Mouse (Mus musculus): ENCODE data around the gene Thsd4. TPM values are rescaled to one million over a fixed set of nuclear protein-coding genes. Genes with fewer than 3 reads are reported as not detected.

The Thsd4 gene
- total and polyA plus RNA-seq, 2 experiments, result 0.70 to 0.92 TPM

GRCm38 (mm10) chr9:60482165-60482564 is 39.7 kb downstream of the Thsd4 start:
- no peak overlapping the region for H3K4me3 ChIP-seq (ENCODE audit: insufficient read depth, low read depth, low read length)
- H3K36me3 ChIP-seq (ENCODE audit: control insufficient read depth, insufficient read depth, low read length), result no peaks in the 10 kb centered on the region
- H3K27me3 ChIP-seq (ENCODE audit: control insufficient read depth, insufficient read depth, low read length), result peaks cover 2% of the 10 kb centered on the region; the same call in 1 of the 2 replicates
- no peak overlapping the region for H3K27ac ChIP-seq (replicated peaks; ENCODE audit: insufficient read depth, low read depth, low read length)
- no peak overlapping the region for H3K9ac ChIP-seq (ENCODE audit: low read depth, low read length)
- 74% methylated on average over 4 of the region's 4 CpGs for WGBS
- no peak for DNase-seq (ENCODE audit: extremely low read depth, low read depth, low spot score)
- no peaks in the 10 kb centered on the region for H3K79me2 ChIP-seq (ENCODE audit: control insufficient read depth, insufficient read depth, low read length)
- TF ChIP-seq CTCF (IDR thresholded peaks at IDR 0.05; ENCODE audit: low read depth, low read length) (no peak), POLR2A (IDR thresholded peaks at IDR 0.05; ENCODE audit: extremely low read depth, insufficient read depth, low read length) (no peak)
- peaks cover 3% of the 10 kb centered on the region; the same call in 1 of the 2 replicates for H3K4me1 ChIP-seq (ENCODE audit: control insufficient read depth, insufficient read depth, low read length)

- 82% methylated on average over 3 of the region's 3 CpGs for WGBS
- Histone ChIP-seq H3K4me1 (ENCODE audit: control insufficient read depth, insufficient read depth, low read length) (peaks cover 3% of the 10 kb centered on the region; the same call in 1 of the 2 replicates), H3K27me3 (ENCODE audit: control insufficient read depth, insufficient read depth, low read length) (peaks cover 2% of the 10 kb centered on the region; the same call in 1 of the 2 replicates), H3K27ac (replicated peaks; ENCODE audit: insufficient read depth, low read depth, low read length) (no peak overlapping the region), H3K9ac (ENCODE audit: low read depth, low read length) (no peak overlapping the region), H3K36me3 (ENCODE audit: control insufficient read depth, insufficient read depth, low read length) (no peaks in the 10 kb centered on the region), H3K79me2 (ENCODE audit: control insufficient read depth, insufficient read depth, low read length) (no peaks in the 10 kb centered on the region), H3K4me3 (ENCODE audit: insufficient read depth, low read depth, low read length) (no peak overlapping the region)
- DNase-seq (ENCODE audit: extremely low read depth, low read depth, low spot score), result peak; percentile 9
- TF ChIP-seq CTCF (IDR thresholded peaks at IDR 0.05; ENCODE audit: low read depth, low read length), result no peak
- TF ChIP-seq POLR2A (IDR thresholded peaks at IDR 0.05; ENCODE audit: extremely low read depth, insufficient read depth, low read length), result no peak
Observed at GRCm38 (mm10) chr9:60480052-60480451, 41.8 kb downstream of the Thsd4 start.

GRCm38 (mm10) chr9:60478806-60479205 is 43.0 kb downstream of the Thsd4 start:
- TF ChIP-seq POLR2A (IDR thresholded peaks at IDR 0.05; ENCODE audit: extremely low read depth, insufficient read depth, low read length) (no peak), CTCF (IDR thresholded peaks at IDR 0.05; ENCODE audit: low read depth, low read length) (no peak)
- no peaks in the 10 kb centered on the region for H3K79me2 ChIP-seq (ENCODE audit: control insufficient read depth, insufficient read depth, low read length)
- no peak overlapping the region for H3K9ac ChIP-seq (ENCODE audit: low read depth, low read length)
- peaks cover 3% of the 10 kb centered on the region; the same call in 1 of the 2 replicates for H3K4me1 ChIP-seq (ENCODE audit: control insufficient read depth, insufficient read depth, low read length)
- H3K4me3 ChIP-seq (ENCODE audit: insufficient read depth, low read depth, low read length), result no peak overlapping the region
- 73% methylated on average over 6 of the region's 6 CpGs for WGBS
- peak; percentile 20 for DNase-seq (ENCODE audit: extremely low read depth, low read depth, low spot score)
- H3K27me3 ChIP-seq (ENCODE audit: control insufficient read depth, insufficient read depth, low read length), result peaks cover 2% of the 10 kb centered on the region; the same call in 1 of the 2 replicates
- H3K27ac ChIP-seq (replicated peaks; ENCODE audit: insufficient read depth, low read depth, low read length), result no peak overlapping the region
- H3K36me3 ChIP-seq (ENCODE audit: control insufficient read depth, insufficient read depth, low read length), result no peaks in the 10 kb centered on the region

- Histone ChIP-seq H3K27me3 (ENCODE audit: control insufficient read depth, insufficient read depth, low read length) (peaks cover 2% of the 10 kb centered on the region; the same call in 1 of the 2 replicates), H3K4me1 (ENCODE audit: control insufficient read depth, insufficient read depth, low read length) (peaks cover 3% of the 10 kb centered on the region; the same call in 1 of the 2 replicates), H3K36me3 (ENCODE audit: control insufficient read depth, insufficient read depth, low read length) (no peaks in the 10 kb centered on the region), H3K9ac (ENCODE audit: low read depth, low read length) (no peak overlapping the region), H3K4me3 (ENCODE audit: insufficient read depth, low read depth, low read length) (no peak overlapping the region), H3K79me2 (ENCODE audit: control insufficient read depth, insufficient read depth, low read length) (no peaks in the 10 kb centered on the region), H3K27ac (replicated peaks; ENCODE audit: insufficient read depth, low read depth, low read length) (no peak overlapping the region)
- DNase-seq (ENCODE audit: extremely low read depth, low read depth, low spot score), result peak; percentile 95
- WGBS, result 3% methylated on average over 14 of the region's 14 CpGs
- TF ChIP-seq POLR2A (IDR thresholded peaks at IDR 0.05; ENCODE audit: extremely low read depth, insufficient read depth, low read length) (no peak), CTCF (IDR thresholded peaks at IDR 0.05; ENCODE audit: low read depth, low read length) (no peak)
Observed at GRCm38 (mm10) chr9:60477991-60478750, 43.7 kb downstream of the Thsd4 start.

- Histone ChIP-seq H3K27ac (replicated peaks; ENCODE audit: insufficient read depth, low read depth, low read length) (no peak overlapping the region), H3K4me3 (ENCODE audit: insufficient read depth, low read depth, low read length) (no peak overlapping the region), H3K4me1 (ENCODE audit: control insufficient read depth, insufficient read depth, low read length) (no peaks in the 10 kb centered on the region), H3K9ac (ENCODE audit: low read depth, low read length) (no peak overlapping the region), H3K36me3 (ENCODE audit: control insufficient read depth, insufficient read depth, low read length) (no peaks in the 10 kb centered on the region), H3K27me3 (ENCODE audit: control insufficient read depth, insufficient read depth, low read length) (no peaks in the 10 kb centered on the region), H3K79me2 (ENCODE audit: control insufficient read depth, insufficient read depth, low read length) (no peaks in the 10 kb centered on the region)
- DNase-seq (ENCODE audit: extremely low read depth, low read depth, low spot score), result no peak
- WGBS, result 93% methylated on average over 13 of the region's 13 CpGs
- TF ChIP-seq CTCF (IDR thresholded peaks at IDR 0.05; ENCODE audit: low read depth, low read length), result no peak
Observed at GRCm38 (mm10) chr9:60460010-60460982, 61.5 kb downstream of the Thsd4 start.
